Mouse (Mus musculus): Measurements from ENCODE around the gene Zswim5.
"Not testable (repeated sequence)": the region's sequence is repeated elsewhere in the genome, so short reads cannot be mapped to it uniquely, and the experiment has no call there.

Zswim5 gene

DNA sequence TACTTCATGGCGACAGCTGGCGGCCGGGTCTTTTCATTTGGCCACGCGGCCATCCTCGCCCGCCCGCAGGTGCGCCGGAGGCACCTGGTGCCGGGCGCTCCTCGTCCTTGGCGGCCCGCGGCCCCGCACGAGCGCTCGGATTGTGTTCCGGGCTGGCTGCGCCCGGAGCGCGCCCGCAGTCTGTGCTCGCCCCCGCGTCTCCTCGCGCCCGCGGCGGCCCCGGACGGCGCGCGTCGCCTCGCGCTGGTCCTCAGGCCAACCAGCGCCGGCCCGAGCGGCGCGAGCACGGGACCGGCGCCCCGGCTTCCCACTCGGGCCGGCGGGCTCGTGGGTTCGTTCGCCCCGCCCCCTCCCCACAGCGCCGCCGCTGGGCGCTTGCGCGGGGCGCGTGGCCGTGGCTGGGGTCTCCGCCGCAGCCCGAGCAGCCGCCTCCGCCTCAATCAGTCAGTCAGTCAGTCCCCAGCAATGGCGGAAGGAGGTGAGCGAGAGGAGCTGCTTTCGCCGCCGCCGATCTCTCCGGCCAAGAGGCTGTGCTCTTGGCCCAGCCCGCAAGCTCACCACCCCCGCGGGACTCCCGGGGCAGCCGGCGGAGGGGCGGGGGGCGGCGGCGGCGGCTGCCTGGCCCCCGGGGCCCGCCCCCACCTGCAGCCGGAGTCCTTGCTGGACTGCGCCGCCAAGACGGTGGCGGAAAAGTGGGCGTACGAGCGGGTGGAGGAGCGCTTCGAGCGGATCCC, at the start of gene Zswim5:
Zswim5 (plus strand) TSS at position 382 of the 734 bp plus-strand sequence.
- no peak for DNase-seq (ENCODE audit: low spot score)

- peak; percentile 83 for DNase-seq (ENCODE audit: low spot score)
These were observed 49.4 kb upstream of the Zswim5 start for GRCm38 (mm10) chr4:116827819-116828218.

DNA sequence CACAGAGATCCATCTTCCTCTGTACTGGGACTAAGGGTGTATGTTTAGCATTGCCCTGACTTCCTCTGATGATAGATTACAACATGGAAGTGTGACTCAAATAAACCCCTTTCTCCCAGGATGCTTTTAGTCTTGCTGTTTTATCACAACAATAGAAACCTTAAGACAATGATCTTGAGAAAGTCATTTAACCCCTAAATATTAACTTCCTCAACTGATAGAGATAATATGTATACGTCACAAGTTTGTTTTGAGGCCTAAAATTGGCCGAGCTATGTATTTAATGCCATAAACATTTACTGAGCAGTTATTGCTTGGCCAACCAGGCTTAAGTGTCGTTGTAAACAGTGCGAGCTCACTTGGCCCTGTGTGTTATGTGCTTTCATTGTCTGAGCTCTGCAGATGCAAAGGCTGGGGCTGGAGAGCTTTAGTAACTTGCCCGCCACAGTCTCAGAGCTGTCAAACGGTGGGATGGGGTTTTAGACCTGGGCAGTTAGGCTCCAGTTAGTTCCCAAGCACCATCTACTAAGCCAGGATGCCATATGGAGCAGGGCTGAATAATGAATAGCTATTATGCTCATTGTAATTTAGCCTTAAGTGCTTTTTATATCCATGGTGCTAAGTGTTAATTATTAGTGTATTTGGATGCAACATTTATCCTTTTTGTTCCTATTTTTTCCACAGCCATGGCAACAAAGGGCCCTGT, 47.7 kb upstream of the Zswim5 start:
- DNase-seq (ENCODE audit: low spot score) = no peak

DNA sequence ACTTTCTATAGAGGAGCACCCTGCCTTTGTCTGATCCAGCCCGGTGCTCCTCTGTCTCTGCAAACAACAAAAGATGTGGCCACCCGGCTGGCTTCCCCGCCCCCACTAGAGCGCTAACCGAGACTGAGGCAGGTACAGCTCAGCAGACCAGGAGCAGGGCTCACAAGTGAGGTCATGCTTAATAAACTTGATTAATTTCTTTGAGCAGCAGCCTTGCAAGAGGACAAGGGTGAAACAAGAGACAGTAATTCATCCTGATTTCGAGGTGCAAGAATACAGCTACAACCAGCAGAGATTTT, 47.2 kb upstream of the Zswim5 start:
- no peak for DNase-seq (ENCODE audit: low spot score)

DNA sequence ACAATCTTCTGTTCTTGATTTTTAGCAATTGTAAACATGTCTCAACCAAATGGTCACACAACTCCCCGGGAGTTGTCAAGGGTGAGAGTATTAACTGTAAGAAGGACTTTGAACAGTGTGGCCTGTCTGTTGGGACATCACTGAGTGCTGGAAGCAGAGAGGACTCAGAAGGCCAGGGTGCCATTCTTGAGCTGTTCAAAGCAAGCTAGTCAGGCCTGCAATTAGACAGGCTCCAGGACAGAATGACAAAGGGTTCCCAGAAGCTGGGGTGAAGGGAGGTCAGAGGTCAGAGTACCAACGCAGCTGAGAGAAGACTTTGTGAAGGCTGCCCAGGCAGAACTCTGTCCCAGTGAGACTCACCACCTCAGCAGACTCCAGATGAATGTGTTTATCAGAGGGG, 38.2 kb upstream of the Zswim5 start:
- no peak for DNase-seq (ENCODE audit: low spot score)

DNA sequence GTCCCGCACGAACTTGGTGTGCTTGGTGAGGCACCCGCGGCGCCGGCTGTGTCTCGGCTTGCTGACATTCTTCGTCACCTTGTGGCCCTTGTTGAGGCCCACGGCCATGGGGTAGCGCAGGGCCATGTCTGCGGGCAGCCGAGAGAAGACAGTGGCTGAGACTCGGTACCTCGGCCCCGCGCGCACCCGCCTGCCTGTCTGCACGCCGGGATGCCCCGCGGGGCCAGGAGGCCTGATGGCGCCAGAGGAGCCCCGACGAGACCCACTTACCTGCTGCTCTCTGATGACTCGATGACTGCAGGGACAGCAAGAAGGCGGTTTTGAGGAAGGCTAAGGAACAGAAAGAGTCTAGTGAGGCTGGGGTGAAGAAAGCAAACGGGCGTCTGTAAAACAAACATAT, 37.1 kb upstream of the Zswim5 start:
- DNase-seq (ENCODE audit: low spot score) = not testable (repeated sequence)

- DNase-seq (ENCODE audit: low spot score) = no peak
These were observed 36.3 kb upstream of the Zswim5 start for GRCm38 (mm10) chr4:116840841-116841240.

DNA sequence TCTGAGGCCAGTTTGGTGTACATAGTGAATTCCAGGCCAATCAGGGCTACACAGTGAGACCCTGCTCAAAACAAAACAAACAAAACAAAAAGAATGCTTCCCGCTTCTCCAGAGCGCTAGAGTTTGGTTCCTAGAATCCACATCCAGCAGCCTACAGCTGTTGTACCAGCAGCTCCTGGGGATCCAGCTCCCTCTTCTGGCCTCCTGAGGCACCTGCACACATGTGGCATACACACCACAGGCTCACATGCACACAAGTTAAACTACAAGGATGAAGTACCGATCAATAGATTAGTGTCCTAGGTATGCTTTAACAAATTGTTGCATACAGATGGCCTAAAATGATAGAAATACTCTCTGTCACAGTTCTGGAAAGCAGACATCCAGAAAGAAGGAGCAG, 32.9 kb upstream of the Zswim5 start:
- DNase-seq (ENCODE audit: low spot score) = no peak

GRCm38 (mm10) chr4:116849901-116850300, 27.3 kb upstream of the Zswim5 start:
- DNase-seq (ENCODE audit: low spot score) = no peak

DNA sequence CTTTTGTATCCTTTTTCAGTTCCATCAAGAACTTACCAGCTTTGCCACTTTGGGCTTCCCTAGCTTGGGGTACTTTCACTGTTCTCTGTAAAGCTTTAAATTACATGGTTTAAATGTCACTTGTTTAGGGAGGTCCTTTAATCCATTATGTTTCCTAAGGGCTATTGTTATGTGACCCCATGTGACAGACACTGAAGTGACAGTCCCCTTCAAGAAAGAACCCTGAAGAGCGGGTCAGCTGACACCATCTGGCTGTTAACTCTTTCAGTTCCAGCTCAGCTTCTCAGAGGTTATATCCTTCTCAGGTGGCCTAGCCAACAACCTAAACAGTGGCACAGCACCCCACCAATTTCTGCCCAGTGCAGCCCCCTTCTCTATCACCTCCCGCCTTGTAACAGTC, 22.9 kb upstream of the Zswim5 start:
- no peak for DNase-seq (ENCODE audit: low spot score)

GRCm38 (mm10) chr4:116857203-116857602, 20.0 kb upstream of the Zswim5 start:
- DNase-seq (ENCODE audit: low spot score) = no peak

DNA sequence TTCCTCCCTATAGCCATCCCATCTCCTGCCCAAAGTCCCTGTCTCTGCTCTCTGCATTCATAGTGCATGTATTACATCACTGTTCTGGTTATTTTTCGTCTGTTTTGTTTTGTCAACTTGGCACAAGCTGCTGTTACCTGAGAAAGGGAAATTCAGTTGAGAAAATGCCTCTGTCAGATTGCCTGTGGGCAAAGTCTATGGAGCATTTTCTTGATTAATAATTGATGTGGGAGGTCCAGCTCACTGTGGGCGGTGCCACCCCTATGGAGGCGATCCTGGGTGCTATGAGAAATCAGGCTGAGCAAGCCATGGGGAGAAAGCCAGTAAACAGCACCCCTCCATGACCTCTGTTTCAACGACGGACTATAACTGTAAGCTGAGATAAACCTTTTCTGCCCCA, 17.5 kb upstream of the Zswim5 start:
- DNase-seq (ENCODE audit: low spot score) = no peak

DNA sequence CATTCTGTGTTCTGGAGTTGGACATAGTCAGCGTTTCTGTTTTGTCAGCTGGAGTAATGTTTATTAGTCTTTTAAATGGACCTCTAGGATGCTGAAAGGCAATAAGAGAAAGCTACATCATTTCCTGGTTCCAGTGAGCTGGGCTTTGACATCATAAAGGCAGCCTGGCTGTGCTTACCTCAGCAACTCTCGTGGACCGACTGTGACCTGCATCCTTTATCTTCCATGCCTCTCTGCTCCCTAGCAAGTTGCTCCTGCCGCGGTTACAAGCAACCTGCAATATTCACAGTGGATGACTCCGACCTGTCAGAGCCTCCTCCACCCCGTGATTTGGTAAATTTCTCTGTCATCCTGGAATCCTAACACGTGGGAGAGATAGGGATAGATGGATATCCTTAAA, 15.2 kb upstream of the Zswim5 start:
- no peak for DNase-seq (ENCODE audit: low spot score)

DNA sequence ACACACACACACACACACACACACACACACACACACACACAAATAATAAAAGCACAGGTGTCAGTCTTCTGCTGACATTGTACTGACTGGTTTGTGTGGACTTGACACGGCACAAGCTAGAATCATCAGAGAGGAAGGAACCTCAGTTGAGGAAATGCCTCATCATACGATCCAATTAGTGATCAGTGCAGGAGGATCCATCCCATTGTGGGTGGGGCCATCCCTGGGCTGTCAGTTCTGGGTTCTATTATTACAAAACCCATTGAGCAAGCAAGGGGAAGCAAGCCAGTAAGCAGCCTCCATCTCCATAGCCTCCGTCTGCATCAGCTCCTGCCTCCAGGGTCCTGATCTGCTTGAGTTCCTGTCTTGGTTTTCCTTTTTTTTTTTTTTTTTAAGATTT, 7.3 kb upstream of the Zswim5 start:
- DNase-seq (ENCODE audit: low spot score) = no peak

DNA sequence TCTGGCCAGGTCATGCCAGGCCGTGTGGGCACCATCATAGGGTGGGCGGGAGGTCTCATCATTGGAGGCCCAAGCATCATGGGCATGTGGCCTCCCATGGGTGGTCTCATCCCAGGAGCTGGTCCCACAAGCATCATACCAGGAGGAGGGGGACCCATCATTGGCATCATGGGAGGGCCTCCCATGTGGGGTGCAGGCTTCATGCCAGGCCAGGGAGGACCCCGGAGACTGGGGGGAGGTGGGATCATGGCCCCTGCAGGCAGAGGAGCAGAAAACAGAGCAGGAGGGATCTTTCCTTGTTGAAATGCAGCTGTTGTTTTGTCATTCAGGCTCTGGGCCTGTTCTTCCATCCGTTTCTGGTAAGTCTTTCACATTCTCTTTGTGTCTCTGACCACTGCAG, 2.6 kb upstream of the Zswim5 start:
- DNase-seq (ENCODE audit: low spot score) = no peak

DNA sequence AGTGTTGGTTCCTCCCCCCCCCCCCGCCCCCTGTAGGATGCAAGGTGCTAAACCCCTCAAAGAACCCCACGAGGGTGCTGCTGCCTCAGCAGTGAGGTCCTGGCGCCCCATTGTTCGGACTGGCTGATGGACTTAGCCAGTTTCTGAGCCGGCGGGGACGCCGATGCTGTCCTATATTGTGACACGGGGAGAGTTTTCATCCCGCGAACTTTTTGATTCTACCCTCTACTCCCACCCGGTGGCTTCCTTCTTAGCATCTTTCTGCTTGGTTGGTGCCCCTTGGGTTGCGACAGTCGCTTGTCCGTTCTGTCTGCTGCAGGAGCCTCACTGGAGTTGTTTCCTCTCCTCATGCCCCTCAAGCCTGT, 564 bp upstream of the Zswim5 start:
- no peak for DNase-seq (ENCODE audit: low spot score)

DNA sequence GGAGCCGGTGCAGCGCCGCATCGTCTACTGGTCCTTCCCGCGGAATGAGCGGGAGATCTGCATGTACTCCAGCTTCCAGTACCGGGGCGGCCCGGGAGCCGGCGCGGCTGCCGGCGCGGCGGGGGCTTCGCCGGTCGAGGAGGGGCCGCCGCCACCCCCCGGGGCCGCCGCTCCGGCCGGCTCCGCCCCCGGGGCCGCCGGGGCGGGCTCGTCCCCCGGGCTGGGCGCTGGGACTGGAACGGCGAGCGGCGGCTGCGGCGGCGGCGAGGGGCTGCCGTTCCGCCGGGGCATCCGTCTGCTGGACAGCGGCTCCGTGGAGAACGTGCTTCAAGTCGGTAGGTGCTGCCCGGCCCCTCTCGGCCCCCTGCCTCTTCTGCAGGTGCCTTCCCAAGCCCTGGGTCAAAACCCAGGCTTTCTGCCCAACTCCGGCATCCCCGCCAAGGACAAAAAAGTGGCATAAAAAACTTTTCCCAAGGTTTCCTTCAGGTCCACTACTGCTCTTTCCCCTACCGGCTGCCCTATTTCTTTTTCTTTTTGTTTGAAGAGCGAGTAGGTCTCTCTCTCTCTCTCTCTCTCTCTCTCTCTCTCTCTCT, 649 bp downstream of the Zswim5 start:
- DNase-seq (ENCODE audit: low spot score) = no peak

DNA sequence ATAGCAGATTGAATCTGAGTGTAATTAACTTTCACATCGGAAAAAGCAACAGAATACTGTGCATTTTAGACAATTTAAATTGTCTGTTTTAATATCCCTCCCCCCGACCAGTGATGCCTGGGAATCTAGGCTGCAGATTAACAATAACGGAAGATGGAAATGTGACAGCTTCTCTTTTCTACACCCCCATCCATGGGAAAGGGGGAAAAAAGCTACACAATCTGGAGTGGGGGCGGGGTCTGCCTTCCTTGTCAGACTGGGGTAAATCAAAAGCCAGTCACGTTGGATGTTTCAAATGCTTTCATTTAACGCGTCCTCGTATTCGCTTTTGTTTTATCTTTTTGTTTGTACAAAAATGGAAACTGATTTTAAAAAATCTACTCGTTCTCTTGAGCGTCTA, 1.3 kb downstream of the Zswim5 start:
- DNase-seq (ENCODE audit: low spot score) = no peak

GRCm38 (mm10) chr4:116882679-116883078, 5.5 kb downstream of the Zswim5 start:
- DNase-seq (ENCODE audit: low spot score) = no peak

- DNase-seq (ENCODE audit: low spot score) = no peak
These were observed 17.3 kb downstream of the Zswim5 start for GRCm38 (mm10) chr4:116894200-116895080.

GRCm38 (mm10) chr4:116910489-116911181, 33.5 kb downstream of the Zswim5 start:
- DNase-seq (ENCODE audit: low spot score) = no peak

GRCm38 (mm10) chr4:116911202-116911601, 34.0 kb downstream of the Zswim5 start:
- no peak for DNase-seq (ENCODE audit: low spot score)

Data from adipocyte (in vitro differentiated cells).